Mouse (Mus musculus): ENCODE measurements around the gene Ppp1r37.

DNA sequence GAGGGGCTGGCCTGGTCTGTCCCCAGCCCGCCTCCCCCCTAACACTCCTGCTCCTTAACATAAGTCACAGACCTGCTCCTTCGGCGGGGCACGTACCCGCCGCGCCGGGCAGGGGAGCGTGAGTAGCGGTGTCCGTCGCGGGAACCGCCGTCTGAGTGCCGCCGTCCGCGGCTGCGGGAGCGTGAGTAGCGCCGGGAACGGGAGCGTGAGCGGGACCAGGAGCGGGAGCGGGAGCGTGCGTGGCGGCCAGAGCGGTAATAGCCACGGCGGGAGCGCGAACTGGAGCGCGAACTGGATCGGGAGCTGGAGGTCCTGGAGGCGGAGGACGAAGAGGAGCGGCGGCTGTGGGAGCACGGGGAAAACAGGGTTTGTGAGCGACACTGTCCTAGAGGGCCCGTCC, 23.4 kb upstream of the Ppp1r37 start:
- TF ChIP-seq CTCF (IDR thresholded peaks at IDR 0.05; ENCODE audit: borderline replicate concordance, control insufficient read depth, extremely low read depth, insufficient read depth, low read length, poor library complexity) (no peak), POLR2A (IDR thresholded peaks at IDR 0.05; ENCODE audit: control insufficient read depth, extremely low read depth, insufficient read depth, low read length, poor library complexity) (no peak)
